ENCODE assay signal across 16 mouse cellular contexts in the genomic region with DNA sequence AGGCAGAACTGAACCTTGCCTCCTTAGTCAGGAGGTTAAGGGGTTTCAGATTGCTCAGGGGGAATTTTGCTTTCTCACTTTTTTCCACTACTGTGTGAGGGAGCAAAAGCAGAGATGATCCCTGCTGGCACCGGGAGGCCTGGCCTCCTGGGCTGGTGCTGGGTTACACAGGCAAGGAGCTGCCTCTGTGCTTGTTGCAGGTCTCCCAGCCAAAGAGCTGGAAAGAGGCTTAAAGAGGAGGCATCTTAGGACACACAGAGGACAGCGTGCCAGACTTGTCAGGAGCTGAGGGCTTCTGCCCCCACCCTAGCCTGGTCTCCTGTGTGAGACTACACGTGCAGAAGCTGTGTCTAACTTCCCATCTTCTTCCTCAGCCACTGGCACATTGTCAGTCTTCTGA. TPM values are rescaled to one million over a fixed set of nuclear protein-coding genes. Genes with fewer than 3 reads are reported as not detected.
A peak's percentile ranks its signal among the peaks of the same experiment; 100 is the strongest.
DNase-seq lines count a peak whose midpoint lies in the region; ATAC-seq and TF ChIP-seq lines count a peak whose summit lies in the region.
"Had no signal": no experiment of that assay in that cellular context is flagged by ENCODE, and none has a peak within 500 bp of the region (broad histone marks: within the 10 kb centered on the region; RNA-seq: fewer than 3 reads in every experiment).

No protein-coding gene starts in this region.

- no peaks in the 10 kb centered on the region for H3K36me3 ChIP-seq in forebrain, embryonic 16.5 days (ENCODE audit: control insufficient read depth, insufficient read depth)
- no peaks in the 10 kb centered on the region for H3K36me3 ChIP-seq in forebrain, embryonic 11.5 days (ENCODE audit: control insufficient read depth, insufficient read depth, low read length)
- H3K36me3 ChIP-seq in heart, embryonic 16.5 days (ENCODE audit: control insufficient read depth, insufficient read depth) = 0 out of 2 replicates have a peak, but pooled peaks cover 2% of the 10 kb centered on the region
- H3K36me3 ChIP-seq in CH12.LX (replicated peaks in 1 of 2; ENCODE audit: control insufficient read depth in 1 of 2, insufficient read depth in 1 of 2, low read length in 1 of 2) = peaks cover 0 to 5% of the 10 kb centered on the region in 2 experiments
- H3K36me3 ChIP-seq: midbrain, embryonic 15.5 days had no signal

- H3K9me3 ChIP-seq in forebrain, embryonic 16.5 days (ENCODE audit: control insufficient read depth, low read length) = no peaks in the 10 kb centered on the region
- no peaks in the 10 kb centered on the region for H3K9me3 ChIP-seq in forebrain, embryonic 11.5 days (ENCODE audit: control insufficient read depth, low read length)
- H3K9me3 ChIP-seq in heart, embryonic 16.5 days (replicated peaks; ENCODE audit: control insufficient read depth, low read length) = no peaks in the 10 kb centered on the region
- no peaks in the 10 kb centered on the region for H3K9me3 ChIP-seq in CH12.LX (replicated peaks; ENCODE audit: low read length)
- H3K9me3 ChIP-seq: midbrain, embryonic 15.5 days had no signal

- ATAC-seq in forebrain, embryonic 16.5 days = 0 out of 2 replicates have a peak, but pooled peaks have one; percentile 25
- ATAC-seq in forebrain, embryonic 11.5 days (replicated peaks; ENCODE audit: low FRiP score) = no peak
- no peak for ATAC-seq in heart, embryonic 16.5 days (replicated peaks; ENCODE audit: extremely low read depth, insufficient read depth, low FRiP score)
- ATAC-seq: inflammation-experienced regulatory T-cells, adult 6 months; midbrain, embryonic 15.5 days had no signal

- 0 out of 2 replicates have a peak, but pooled peaks have one; percentile 34 for TF ChIP-seq EP300 in CH12.LX (IDR thresholded peaks at IDR 0.05; ENCODE audit: low read length)

- H3K27ac ChIP-seq in forebrain, embryonic 16.5 days (ENCODE audit: low read length) = no peak overlapping the region
- H3K27ac ChIP-seq in forebrain, embryonic 11.5 days (ENCODE audit: low read depth, low read length) = no peak overlapping the region
- H3K27ac ChIP-seq in heart, embryonic 16.5 days (ENCODE audit: low read length) = no peak overlapping the region
- H3K27ac ChIP-seq in CH12.LX (ENCODE audit: insufficient read depth, low read depth) = no peak overlapping the region
- peak overlapping the region; percentile 83 for H3K27ac ChIP-seq in gastrocnemius, adult 2 months
- H3K27ac ChIP-seq: left cerebral cortex, adult 2 months; liver, embryonic 14.5 days; midbrain, embryonic 15.5 days had no signal

- in situ Hi-C loops in CH12.LX (cut with MboI; ENCODE audit: low pct_ligation_motif_present, low pct_unique_long_range_greater_than_20kb, low sequenced_read_pairs) = no loop called here

- TF ChIP-seq RAD21 in CH12.LX (IDR thresholded peaks at IDR 0.05; ENCODE audit: low read depth, low read length) = no peak

- H3K9ac ChIP-seq in forebrain, embryonic 16.5 days (replicated peaks; ENCODE audit: low read depth, low read length) = no peak overlapping the region
- no peak overlapping the region for H3K9ac ChIP-seq in forebrain, embryonic 11.5 days (ENCODE audit: low read length)
- H3K9ac ChIP-seq in heart, embryonic 16.5 days (ENCODE audit: low read length) = peak overlapping the region; percentile 11; the same call in 1 of the 2 replicates
- H3K9ac ChIP-seq in CH12.LX (ENCODE audit: insufficient read depth, low read depth) = no peak overlapping the region
- H3K9ac ChIP-seq: liver, embryonic 14.5 days; midbrain, embryonic 15.5 days had no signal

- H3K4me3 ChIP-seq in forebrain, embryonic 16.5 days (replicated peaks; ENCODE audit: low read length) = no peak overlapping the region
- no peak overlapping the region for H3K4me3 ChIP-seq in forebrain, embryonic 11.5 days (ENCODE audit: low read depth, low read length)
- H3K4me3 ChIP-seq in heart, embryonic 16.5 days (ENCODE audit: low read length) = no peak overlapping the region
- H3K4me3 ChIP-seq in CH12.LX (replicated peaks in 1 of 3; ENCODE audit: low read depth in 2 of 3, low read length in 2 of 3, poor library complexity in 1 of 3) = no peak overlapping the region
- H3K4me3 ChIP-seq in gastrocnemius, adult 2 months = peak overlapping the region; percentile 14; the same call in 1 of the 2 replicates
- H3K4me3 ChIP-seq: left cerebral cortex, adult 2 months; midbrain, embryonic 15.5 days had no signal

- TF ChIP-seq POLR2A in CH12.LX (IDR thresholded peaks at IDR 0.05; ENCODE audit: low read depth, low read length) = no peak

- dilution Hi-C loops in CH12.LX (cut with MboI; ENCODE audit: extremely low pct_ligation_motif_present, extremely low pct_unique_long_range_greater_than_20kb, low sequenced_read_pairs) = no loop called here

- DNase-seq in forebrain, embryonic 11.5 days (ENCODE audit: low spot score) = no peak
- no peak for DNase-seq in heart, postnatal 10 days
- no peak for DNase-seq in CH12.LX (ENCODE audit: extremely low read depth)
- DNase-seq in gastrocnemius, adult 2 months = peak; percentile 85
- DNase-seq in ovary, postnatal 10 days (ENCODE audit: low spot score) = no peak
- DNase-seq in lung, adult 18-20 months = no peak
- DNase-seq: adrenal gland, adult 8-10 months; cerebellum, adult 11-12 months; kidney, postnatal 10 days; lung, postnatal 10 days had no signal

- H3K4me1 ChIP-seq in forebrain, embryonic 16.5 days (replicated peaks; ENCODE audit: control insufficient read depth, insufficient read depth, low read length) = peaks cover 19% of the 10 kb centered on the region
- H3K4me1 ChIP-seq in forebrain, embryonic 11.5 days (replicated peaks; ENCODE audit: control insufficient read depth, insufficient read depth, low read length) = no peaks in the 10 kb centered on the region; the same call in 1 of the 2 replicates
- peaks cover 51% of the 10 kb centered on the region for H3K4me1 ChIP-seq in heart, embryonic 16.5 days (ENCODE audit: control insufficient read depth, insufficient read depth, low read length)
- peaks cover 4 to 33% of the 10 kb centered on the region in 2 experiments for H3K4me1 ChIP-seq in CH12.LX (ENCODE audit: control insufficient read depth in 1 of 2, insufficient read depth in 2 of 2)
- H3K4me1 ChIP-seq: midbrain, embryonic 15.5 days had no signal

- WGBS in forebrain, embryonic 16.5 days = 43% methylated on average over 3 of the region's 3 CpGs
- 54% methylated on average over 3 of the region's 3 CpGs for WGBS in forebrain, embryonic 11.5 days
- 43% methylated on average over 3 of the region's 3 CpGs for WGBS in heart, embryonic 16.5 days

- no peak for TF ChIP-seq CTCF in CH12.LX (conservative IDR thresholded peaks at IDR 0.05 in 1 of 2, IDR thresholded peaks at IDR 0.05 in 1 of 2; ENCODE audit: low read depth in 2 of 2, low read length in 2 of 2)
- TF ChIP-seq CTCF in gastrocnemius, adult 2 months (IDR thresholded peaks at IDR 0.05) = no peak

- H3K79me2 ChIP-seq in CH12.LX (replicated peaks; ENCODE audit: control insufficient read depth, extremely low read depth, insufficient read depth, poor library complexity, severe bottlenecking) = no peaks in the 10 kb centered on the region

- no peaks in the 10 kb centered on the region for H3K27me3 ChIP-seq in forebrain, embryonic 16.5 days (replicated peaks; ENCODE audit: control insufficient read depth, insufficient read depth, low read length)
- no peaks in the 10 kb centered on the region for H3K27me3 ChIP-seq in forebrain, embryonic 11.5 days (ENCODE audit: control insufficient read depth, insufficient read depth, low read length)
- no peaks in the 10 kb centered on the region for H3K27me3 ChIP-seq in heart, embryonic 16.5 days (ENCODE audit: control insufficient read depth, insufficient read depth, low read length)
- H3K27me3 ChIP-seq in CH12.LX (replicated peaks) = no peaks in the 10 kb centered on the region
- H3K27me3 ChIP-seq: midbrain, embryonic 15.5 days had no signal

- intact Hi-C loops in heart, postnatal 10 days (cut with DNase I) = no loop called here
- intact Hi-C loops in gastrocnemius, adult 2 months (cut with DNase I) = no loop called here

- H3K4me2 ChIP-seq in forebrain, embryonic 16.5 days (ENCODE audit: low read length) = no peak overlapping the region
- no peak overlapping the region for H3K4me2 ChIP-seq in forebrain, embryonic 11.5 days (ENCODE audit: low read depth, low read length, severe bottlenecking)
- no peak overlapping the region for H3K4me2 ChIP-seq in heart, embryonic 16.5 days (ENCODE audit: low read depth, low read length)
- no peak overlapping the region for H3K4me2 ChIP-seq in CH12.LX (ENCODE audit: insufficient read depth, low read depth, poor library complexity, severe bottlenecking)
- H3K4me2 ChIP-seq: midbrain, embryonic 15.5 days had no signal

TF ChIP-seq in CH12.LX, 34 proteins besides CTCF, POLR2A, EP300 and RAD21:
- TF ChIP-seq ETS1 (conservative IDR thresholded peaks at IDR 0.05; ENCODE audit: low read depth, low read length) = no peak
- no peak for TF ChIP-seq E2F4 (IDR thresholded peaks at IDR 0.05; ENCODE audit: insufficient replicate concordance, low read depth, low read length)
- peak; percentile 28; the same call in 1 of the 2 replicates for TF ChIP-seq BHLHE40 (IDR thresholded peaks at IDR 0.05; ENCODE audit: low read depth, low read length)
- no peak for TF ChIP-seq HCFC1 (IDR thresholded peaks at IDR 0.05; ENCODE audit: low read depth, low read length)
- no peak for TF ChIP-seq JUND (conservative IDR thresholded peaks at IDR 0.05; ENCODE audit: low read depth, low read length)
- no peak for TF ChIP-seq ELF1 (IDR thresholded peaks at IDR 0.05; ENCODE audit: low read depth, low read length)
- TF ChIP-seq UBTF (IDR thresholded peaks at IDR 0.05; ENCODE audit: low read depth, low read length) = no peak

RNA-seq across cellular contexts. Expression of gene Timp3, which starts 15.3 kb away (rescaled TPM):
- 21.4 and 23.5 TPM in 2 replicates for polyA plus RNA-seq in forebrain, embryonic 16.5 days (2015; fragmentation: Nextera tagmentation; extraction: Ambion mirVana)
- polyA plus RNA-seq in forebrain, embryonic 11.5 days (2014; fragmentation: Nextera tagmentation; extraction: Ambion mirVana) = 20.4 and 21.1 TPM in 2 replicates
- polyA plus RNA-seq in heart, embryonic 16.5 days (2015; fragmentation: Nextera tagmentation; extraction: Ambion mirVana) = 90.5 and 91.7 TPM in 2 replicates
- 100 to 1,000 TPM; 112 to 223 TPM for total RNA-seq in heart, postnatal 10 days (2021)
- total RNA-seq in CH12.LX (2012; rRNA removed) (0.08 and 0.17 TPM in 2 replicates), CH12.LX (2014; rRNA removed) (not detected in 2 replicates)
- 0.09 and 0.14 TPM in 2 replicates for polyA plus RNA-seq in CH12.LX (2012; ENCODE audit: insufficient read length, low read depth)
- 10 to 100 TPM; 71.5 to 81.6 TPM for total RNA-seq in gastrocnemius, adult 2 months (2021)
- polyA plus RNA-seq: inflammation-experienced regulatory T-cells, adult 6 months had no signal

Comparison
In these comparisons a context has a peak if more than half of its experiments do, and no peak if none do; other contexts are left out.
1. RNA of gene Timp3, which starts 15.3 kb away (polyA plus RNA-seq): 90.5 to 91.7 TPM in heart, embryonic 16.5 days, 21.4 to 23.5 TPM in forebrain, embryonic 16.5 days and 20.4 to 21.1 TPM in forebrain, embryonic 11.5 days; 0.09 to 0.14 TPM in CH12.LX; every median in the first group is over 10 times any median in the second.